Mouse (Mus musculus) ES-Bruce4 (cell line): ENCODE data around the gene Kirrel.

Experiments
- CTCF ChIP-seq: IDR thresholded peaks from one replicate; pipeline ENCODE4 v1.8.1; 2011; ENCODE audit warnings: low read depth, low read length
- EP300 ChIP-seq: IDR thresholded peaks from 2 replicates; pipeline ENCODE4 v1.6.1; 2011; ENCODE audit warnings: low read depth, low read length; ENCODE audit not compliant: insufficient read depth
- POLR2A ChIP-seq: IDR thresholded peaks from one replicate; pipeline ENCODE4 v1.8.1; 2011; ENCODE audit warnings: low read length; ENCODE audit not compliant: insufficient read depth

- TF ChIP-seq CTCF (no peak), EP300 (no peak), POLR2A (no peak)
Observed at GRCm38 (mm10) chr3:87114801-87115200, 59.7 kb downstream of the Kirrel start.
